Mouse (Mus musculus) midbrain, postnatal 0 days (tissue): ENCODE measurements around the gene Pla2g4c. TPM values are rescaled to one million over a fixed set of nuclear protein-coding genes. Genes with fewer than 3 reads are reported as not detected.

Source experiments
- ATAC-seq: fragments of 200-750 bp; cut with Nextera tagmentation; 2 replicates; pipeline ENCODE4 v1.8.0; 2017; ENCODE audit warnings: moderate number of reproducible peaks, mild to moderate bottlenecking, moderate TSS enrichment, moderate library complexity; ENCODE audit not compliant: low FRiP score
- DNase-seq: peaks from one replicate; pipeline ENCODE4 v3.0.0-alpha.2; 2015; ENCODE audit warnings: low spot score
- H3K27ac ChIP-seq: fragments of 300-500 bp; sonication (generic); 2 replicates; pipeline ENCODE4 v1.5.1; 2014; ENCODE audit warnings: low read depth, mild to moderate bottlenecking, low read length, mixed read lengths
- H3K27me3 ChIP-seq: fragments of 300-500 bp; sonication (generic); 2 replicates; pipeline ENCODE4 v1.6.1; 2014; ENCODE audit warnings: low read length, control low read depth, mixed read lengths; ENCODE audit not compliant: insufficient read depth
- H3K36me3 ChIP-seq: fragments of 300-500 bp; sonication (generic); 2 replicates; pipeline ENCODE4 v1.6.1; 2014; ENCODE audit warnings: low read length, control low read depth, mixed read lengths; ENCODE audit not compliant: insufficient read depth
- H3K4me1 ChIP-seq: fragments of 300-500 bp; sonication (generic); 2 replicates; pipeline ENCODE4 v1.6.1; 2014; ENCODE audit warnings: mild to moderate bottlenecking, control low read depth, antibody characterized with exemption, low read length, mixed read lengths; ENCODE audit not compliant: insufficient read depth
- H3K4me2 ChIP-seq: fragments of 300-500 bp; sonication (generic); 2 replicates; pipeline ENCODE4 v1.6.1; 2014; ENCODE audit warnings: low read depth, mild to moderate bottlenecking, low read length, mixed read lengths; ENCODE audit not compliant: poor library complexity, severe bottlenecking
- H3K4me3 ChIP-seq: fragments of 300-500 bp; sonication (generic); 2 replicates; pipeline ENCODE4 v1.5.1; 2014; ENCODE audit warnings: low read depth, mild to moderate bottlenecking, low read length, moderate library complexity
- H3K9ac ChIP-seq: fragments of 300-500 bp; sonication (generic); replicated peaks from 2 replicates; pipeline ENCODE4 v1.6.1; 2014; ENCODE audit warnings: mild to moderate bottlenecking, low read length, moderate library complexity, mixed read lengths; ENCODE audit not compliant: poor library complexity, severe bottlenecking
- H3K9me3 ChIP-seq: fragments of 300-500 bp; sonication (generic); 2 replicates; pipeline ENCODE4 v1.6.1; 2016; ENCODE audit warnings: low read length, control low read depth
- CTCF ChIP-seq: IDR thresholded peaks from 2 replicates; pipeline ENCODE4 v1.5.1; 2016; ENCODE audit warnings: antibody characterized with exemption, mild to moderate bottlenecking
- WGBS: fragments of 180-500 bp; shearing (Covaris S2); extraction: QIAGEN DNeasy Blood & Tissue Kit; methylation state at CpG from one replicate; pipeline ENCODE4 v1.1.7; 2014; 5-methylcytosine and 5-hydroxymethylcytosine counted together
- polyA plus RNA-seq: library from polyadenylated mRNA; unstranded; fragments of >200 nt; fragmentation: Nextera tagmentation; extraction: Ambion mirVana; gene quantifications from 2 replicates; pipeline ENCODE4 v1.2.1, GENCODE M21; 2015
- total RNA-seq: library from RNA; depleted of rRNA; stranded (reverse); fragments of >200 nt; gene quantifications from 2 replicates; pipeline ENCODE4 v1.2.3, GENCODE M21; 2014

The Pla2g4c gene
- total and polyA plus RNA-seq, 2 experiments from 2014 or later, result 0.16 to 0.27 TPM

- H3K27me3 ChIP-seq, result no peaks in the 10 kb centered on the region
- H3K27ac ChIP-seq, result no peak overlapping the region
- TF ChIP-seq CTCF, result no peak
- H3K9ac ChIP-seq, result no peak overlapping the region
- no peaks in the 10 kb centered on the region for H3K4me1 ChIP-seq
- WGBS, result 96% methylated on average over 1 of the region's 1 CpGs
- H3K4me3 ChIP-seq, result no peak overlapping the region
- no peak overlapping the region for H3K4me2 ChIP-seq
- peaks cover 60% of the 10 kb centered on the region for H3K36me3 ChIP-seq
- ATAC-seq (no peak), DNase-seq (no peak)
- H3K9me3 ChIP-seq, result no peaks in the 10 kb centered on the region
Observed at GRCm38 (mm10) chr7:13301643-13302042, 22.8 kb upstream of the Pla2g4c start.

- peaks cover 67% of the 10 kb centered on the region for H3K36me3 ChIP-seq
- ATAC-seq (no peak), DNase-seq (no peak)
- WGBS, result 89% methylated on average over 2 of the region's 2 CpGs
- H3K9ac ChIP-seq, result no peak overlapping the region
- no peak overlapping the region for H3K4me2 ChIP-seq
- no peak overlapping the region for H3K4me3 ChIP-seq
- no peak overlapping the region for H3K27ac ChIP-seq
- no peaks in the 10 kb centered on the region for H3K4me1 ChIP-seq
- H3K27me3 ChIP-seq, result no peaks in the 10 kb centered on the region
- no peaks in the 10 kb centered on the region for H3K9me3 ChIP-seq
- no peak for TF ChIP-seq CTCF
Observed at GRCm38 (mm10) chr7:13302780-13303179, 21.7 kb upstream of the Pla2g4c start.

DNA sequence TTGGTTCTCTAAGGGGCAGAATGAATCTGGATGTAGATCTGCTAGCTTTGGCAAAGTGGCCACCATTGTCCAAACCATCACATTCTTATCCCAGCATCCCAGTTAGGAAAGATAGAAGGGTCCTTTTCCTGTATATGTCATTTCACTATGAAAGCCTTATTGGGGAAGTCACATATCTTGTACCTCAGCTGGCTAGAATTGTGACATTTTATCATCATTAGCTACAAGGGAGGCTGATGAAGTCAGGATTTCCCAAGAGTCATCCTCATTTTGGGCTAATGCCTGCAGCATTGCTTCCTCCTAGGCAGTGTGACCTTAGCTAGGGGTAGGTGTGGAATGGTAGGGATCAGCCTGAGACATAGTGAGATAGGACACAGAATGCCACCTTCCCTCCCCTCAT is 21.1 kb upstream of the Pla2g4c start:
- no peaks in the 10 kb centered on the region for H3K9me3 ChIP-seq
- no peaks in the 10 kb centered on the region for H3K27me3 ChIP-seq
- TF ChIP-seq CTCF, result no peak
- no peak overlapping the region for H3K27ac ChIP-seq
- H3K4me1 ChIP-seq, result no peaks in the 10 kb centered on the region
- no peak overlapping the region for H3K4me2 ChIP-seq
- no peak overlapping the region for H3K4me3 ChIP-seq
- ATAC-seq (no peak), DNase-seq (no peak)
- H3K9ac ChIP-seq, result no peak overlapping the region
- H3K36me3 ChIP-seq, result peaks cover 68% of the 10 kb centered on the region

GRCm38 (mm10) chr7:13309407-13309806 is 15.0 kb upstream of the Pla2g4c start:
- whole genome bisulfite sequencing, result 97% methylated on average over 2 of the region's 2 CpGs
- ATAC-seq (no peak), DNase-seq (no peak)
- H3K27me3 ChIP-seq, result no peaks in the 10 kb centered on the region
- no peaks in the 10 kb centered on the region for H3K4me1 ChIP-seq
- no peak overlapping the region for H3K9ac ChIP-seq
- H3K36me3 ChIP-seq, result peaks cover 51% of the 10 kb centered on the region
- no peak for TF ChIP-seq CTCF
- no peak overlapping the region for H3K27ac ChIP-seq
- no peak overlapping the region for H3K4me2 ChIP-seq
- no peaks in the 10 kb centered on the region for H3K9me3 ChIP-seq
- no peak overlapping the region for H3K4me3 ChIP-seq

GRCm38 (mm10) chr7:13310493-13311199 is 13.8 kb upstream of the Pla2g4c start:
- DNase-seq (no peak), ATAC-seq (no peak)
- H3K36me3 ChIP-seq, result peaks cover 47% of the 10 kb centered on the region
- WGBS, result 96% methylated on average over 6 of the region's 6 CpGs
- no peaks in the 10 kb centered on the region for H3K27me3 ChIP-seq
- no peak overlapping the region for H3K4me2 ChIP-seq
- H3K4me3 ChIP-seq, result no peak overlapping the region
- no peak for TF ChIP-seq CTCF
- H3K27ac ChIP-seq, result no peak overlapping the region
- no peak overlapping the region for H3K9ac ChIP-seq
- no peaks in the 10 kb centered on the region for H3K9me3 ChIP-seq
- H3K4me1 ChIP-seq, result no peaks in the 10 kb centered on the region

DNA sequence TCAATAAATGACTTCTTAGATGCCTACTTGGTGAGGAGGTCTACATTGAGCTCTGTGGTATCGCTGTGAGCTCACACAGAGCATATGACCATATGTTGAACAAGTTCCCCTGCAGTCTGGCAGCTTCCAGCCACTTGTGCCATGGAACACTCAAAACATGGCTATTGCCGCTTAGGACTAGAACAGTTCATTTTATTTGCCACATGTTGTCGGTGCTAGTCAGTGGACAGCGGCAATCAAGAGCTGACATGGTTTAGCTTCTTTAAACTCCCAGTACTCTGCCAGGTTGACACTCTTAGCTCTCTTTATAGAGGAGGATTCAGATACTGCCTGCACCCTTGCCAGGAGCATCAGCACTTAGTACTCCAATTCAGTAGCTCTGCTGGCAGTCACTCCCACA is 13.1 kb upstream of the Pla2g4c start:
- no peak overlapping the region for H3K9ac ChIP-seq
- H3K4me3 ChIP-seq, result no peak overlapping the region
- no peaks in the 10 kb centered on the region for H3K4me1 ChIP-seq
- no peaks in the 10 kb centered on the region for H3K9me3 ChIP-seq
- no peak for ATAC-seq
- 96% methylated on average over 4 of the region's 4 CpGs for WGBS
- no peak overlapping the region for H3K4me2 ChIP-seq
- no peak for DNase-seq
- H3K27ac ChIP-seq, result no peak overlapping the region
- peaks cover 39% of the 10 kb centered on the region for H3K36me3 ChIP-seq
- no peaks in the 10 kb centered on the region for H3K27me3 ChIP-seq
- TF ChIP-seq CTCF, result no peak
